8 mouse cellular contexts compared by ENCODE assay signal in the genomic region with DNA sequence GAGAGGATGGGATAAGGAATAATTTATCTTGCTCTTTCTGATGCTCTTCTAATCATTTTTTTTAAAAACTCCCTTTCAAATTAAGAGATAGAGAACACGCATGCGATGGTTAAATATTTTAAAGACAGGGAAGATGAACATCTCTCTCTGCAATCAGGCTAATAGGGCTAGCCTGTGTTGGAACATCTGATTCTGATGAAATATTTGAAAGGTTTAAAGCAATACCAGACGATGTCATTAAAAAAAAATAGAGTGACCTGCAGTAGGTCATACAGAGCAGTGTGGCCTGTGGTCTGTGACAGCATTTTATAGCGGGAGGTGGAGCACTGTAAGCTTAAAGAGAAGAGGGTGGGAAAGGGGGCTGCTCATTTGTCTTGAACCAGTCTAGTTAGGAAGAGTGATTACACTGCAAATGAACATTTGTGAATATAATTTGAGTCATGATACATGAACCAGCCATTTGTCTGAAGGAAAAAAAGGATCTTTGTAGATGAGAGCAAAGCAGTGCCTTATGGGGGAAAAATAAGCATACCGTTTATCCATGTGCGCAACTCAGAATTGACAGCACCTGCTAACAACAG. TPM values are rescaled to one million over a fixed set of nuclear protein-coding genes. Genes with fewer than 3 reads are reported as not detected.
A peak's percentile ranks its signal among the peaks of the same experiment; 100 is the strongest.
DNase-seq lines count a peak whose midpoint lies in the region; ATAC-seq and TF ChIP-seq lines count a peak whose summit lies in the region.
"Had no signal": no experiment of that assay in that cellular context is flagged by ENCODE, and none has a peak within 500 bp of the region (broad histone marks: within the 10 kb centered on the region; RNA-seq: fewer than 3 reads in every experiment).

No protein-coding gene starts in this region.

- no peaks in the 10 kb centered on the region for H3K9me3 ChIP-seq in neural tube, embryonic 11.5 days (ENCODE audit: control insufficient read depth, low read length)
- H3K9me3 ChIP-seq in forebrain, embryonic 16.5 days (ENCODE audit: control insufficient read depth, low read length), result no peaks in the 10 kb centered on the region; the same call in 1 of the 2 replicates
- H3K9me3 ChIP-seq in liver, embryonic 14.5 days (ENCODE audit: control insufficient read depth, low read length), result no peaks in the 10 kb centered on the region

- H3K27me3 ChIP-seq in neural tube, embryonic 11.5 days (ENCODE audit: control insufficient read depth, insufficient read depth, low read length), result peaks cover 11% of the 10 kb centered on the region
- H3K27me3 ChIP-seq in forebrain, embryonic 16.5 days (replicated peaks; ENCODE audit: control insufficient read depth, insufficient read depth, low read length), result peaks cover 5% of the 10 kb centered on the region; the same call in 1 of the 2 replicates
- H3K27me3 ChIP-seq in liver, embryonic 14.5 days (ENCODE audit: control insufficient read depth, insufficient read depth, low read length), result peaks cover 46% of the 10 kb centered on the region

- no peak for TF ChIP-seq EP300 in liver, embryonic 14.5 days (IDR thresholded peaks at IDR 0.05; ENCODE audit: low read depth)

- H3K4me3 ChIP-seq in neural tube, embryonic 11.5 days (ENCODE audit: low read depth, low read length), result peak overlapping the region; percentile 77
- H3K4me3 ChIP-seq in forebrain, embryonic 16.5 days (replicated peaks; ENCODE audit: low read length), result peak overlapping the region; percentile 76
- H3K4me3 ChIP-seq in liver, embryonic 14.5 days (ENCODE audit: insufficient read depth in 1 of 2, low read depth in 2 of 2, low read length in 2 of 2), result peak overlapping the region in 1 of 2 experiments; percentile 58; a peak in 1 of 4 replicates

- 40% methylated on average over 6 of the region's 6 CpGs for WGBS in neural tube, embryonic 11.5 days
- WGBS in forebrain, embryonic 16.5 days, result 34% methylated on average over 6 of the region's 6 CpGs
- WGBS in liver, embryonic 14.5 days (ENCODE audit: insufficient replicate concordance), result 41% methylated on average over 6 of the region's 6 CpGs

- no peak overlapping the region for H3K27ac ChIP-seq in neural tube, embryonic 11.5 days (ENCODE audit: low read depth, low read length)
- no peak overlapping the region for H3K27ac ChIP-seq in forebrain, embryonic 16.5 days (ENCODE audit: low read length)
- H3K27ac ChIP-seq in liver, embryonic 14.5 days, result no peak overlapping the region

- peaks cover 14% of the 10 kb centered on the region; the same call in 1 of the 2 replicates for H3K4me1 ChIP-seq in neural tube, embryonic 11.5 days (ENCODE audit: control insufficient read depth, insufficient read depth, low read length)
- peaks cover 11% of the 10 kb centered on the region for H3K4me1 ChIP-seq in forebrain, embryonic 16.5 days (replicated peaks; ENCODE audit: control insufficient read depth, insufficient read depth, low read length)
- peaks cover 0 to 10% of the 10 kb centered on the region in 2 experiments; a peak in 2 of 4 replicates for H3K4me1 ChIP-seq in liver, embryonic 14.5 days (replicated peaks; ENCODE audit: control insufficient read depth in 2 of 2, insufficient read depth in 2 of 2, low read length in 1 of 2)

- H3K4me2 ChIP-seq in neural tube, embryonic 11.5 days (ENCODE audit: low read depth), result peak overlapping the region; percentile 97
- peak overlapping the region; percentile 99 for H3K4me2 ChIP-seq in forebrain, embryonic 16.5 days (ENCODE audit: low read length)
- H3K4me2 ChIP-seq in liver, embryonic 14.5 days (ENCODE audit: low read depth), result peak overlapping the region; percentile 65

- TF ChIP-seq CTCF in liver, embryonic 14.5 days (IDR thresholded peaks at IDR 0.05; ENCODE audit: low read depth), result no peak

- H3K9ac ChIP-seq in neural tube, embryonic 11.5 days (ENCODE audit: low read length), result no peak overlapping the region
- H3K9ac ChIP-seq in forebrain, embryonic 16.5 days (replicated peaks; ENCODE audit: low read depth, low read length), result no peak overlapping the region
- no peak overlapping the region for H3K9ac ChIP-seq in liver, embryonic 14.5 days (replicated peaks)

- intact Hi-C loops in gastrocnemius, postnatal 36 days (cut with DNase I), result loop anchor here (1.0 to 5.0 kb wide), 2 partner anchors 201 to 266 kb away; no protein-coding TSS in a partner anchor

- no peaks in the 10 kb centered on the region for H3K36me3 ChIP-seq in neural tube, embryonic 11.5 days (ENCODE audit: control insufficient read depth, insufficient read depth, low read length)
- no peaks in the 10 kb centered on the region for H3K36me3 ChIP-seq in forebrain, embryonic 16.5 days (ENCODE audit: control insufficient read depth, insufficient read depth)
- no peaks in the 10 kb centered on the region for H3K36me3 ChIP-seq in liver, embryonic 14.5 days (replicated peaks; ENCODE audit: control insufficient read depth, insufficient read depth, low read depth)

- ATAC-seq in neural tube, embryonic 11.5 days (ENCODE audit: insufficient read depth, low FRiP score, low TSS enrichment), result no peak
- no peak for ATAC-seq in forebrain, embryonic 16.5 days
- ATAC-seq in liver, embryonic 14.5 days (ENCODE audit: insufficient read depth), result no peak

- no peak for DNase-seq in neural tube, embryonic 11.5 days (ENCODE audit: low spot score)
- DNase-seq in neural tube, embryonic 10.5 days (ENCODE audit: extremely low spot score, low spot score), result no peak
- DNase-seq in liver, embryonic 14.5 days (ENCODE audit: low read depth in 3 of 3, low spot score in 3 of 3), result no peak
- DNase-seq in adrenal gland, postnatal 10 days, result no peak
- no peak for DNase-seq in gastrocnemius, postnatal 36 days
- no peak for DNase-seq in urinary bladder, adult 2 months (ENCODE audit: low spot score)
- DNase-seq: gastrocnemius, postnatal 10 days had no signal

RNA-seq across cellular contexts. Expression of gene Lhfpl2, which starts 1.1 kb away (rescaled TPM):
- 25.2 and 27.8 TPM in 2 replicates for polyA plus RNA-seq in neural tube, embryonic 11.5 days (2014; fragmentation: Nextera tagmentation; extraction: Ambion mirVana)
- 15.0 and 24.1 TPM in 2 replicates for polyA plus RNA-seq in forebrain, embryonic 16.5 days (2015; fragmentation: Nextera tagmentation; extraction: Ambion mirVana)
- 2.2 and 2.4 TPM in 2 replicates for polyA plus RNA-seq in liver, embryonic 14.5 days (2012; rRNA removed)
- 3.2 TPM in 2 replicates for polyA plus RNA-seq in liver, embryonic 14.5 days (2014; fragmentation: Nextera tagmentation; extraction: Ambion mirVana)
- total RNA-seq in adrenal gland, postnatal 10 days (2021), result 10 to 100 TPM; 29.8 to 39.6 TPM
- total RNA-seq in gastrocnemius, postnatal 36 days (2021), result 1 to 10 TPM; 2.6 to 2.8 TPM
- polyA plus RNA-seq in urinary bladder, adult 2 months (2012; rRNA removed), result 16.6 and 18.3 TPM in 2 replicates
